ENCODE assay signal across 15 mouse cellular contexts in genomic region chr5:28734768-28735167, GRCm38 (mm10).
DNase-seq lines count a peak whose midpoint lies in the region; ATAC-seq lines count a peak whose summit lies in the region.
"Had no signal": no experiment of that assay in that cellular context is flagged by ENCODE, and none has a peak within 500 bp of the region (broad histone marks: within the 10 kb centered on the region; RNA-seq: fewer than 3 reads in every experiment).

No protein-coding gene starts in this region.

- peak; percentile 10 for DNase-seq in adrenal gland, postnatal 10 days
- DNase-seq in adrenal gland, adult (ENCODE audit: inconsistent age in 2 of 2, low spot score in 1 of 2) = no peak
- no peak for DNase-seq in hindbrain, embryonic 14.5 days (ENCODE audit: low spot score)
- DNase-seq in cerebellum, postnatal 14 days = peak; percentile 91 to 93
- DNase-seq in left cerebral cortex, postnatal 10 days (ENCODE audit: extremely low spot score in 1 of 2, low spot score in 2 of 2) = peak; percentile 20 to 23
- no peak for DNase-seq in embryo, embryonic 9.5 days (ENCODE audit: extremely low spot score)
- DNase-seq: kidney, postnatal 14 days; liver, postnatal 0 days had no signal

- H3K9ac ChIP-seq in hindbrain, embryonic 16.5 days (ENCODE audit: low read depth, low read length) = no peak overlapping the region
- H3K9ac ChIP-seq in hindbrain, embryonic 14.5 days = no peak overlapping the region
- H3K9ac ChIP-seq: embryonic facial prominence, embryonic 12.5 days; heart, embryonic 13.5 days; liver, postnatal 0 days had no signal

- no peak overlapping the region for H3K4me3 ChIP-seq in hindbrain, embryonic 16.5 days (ENCODE audit: low read length)
- no peak overlapping the region for H3K4me3 ChIP-seq in hindbrain, embryonic 14.5 days (replicated peaks; ENCODE audit: low read length)
- H3K4me3 ChIP-seq: embryonic facial prominence, embryonic 12.5 days; heart, embryonic 13.5 days; megakaryocyte, embryonic 14.5 days had no signal

- H3K36me3 ChIP-seq in hindbrain, embryonic 16.5 days (ENCODE audit: control insufficient read depth, insufficient read depth, low read length) = no peaks in the 10 kb centered on the region
- H3K36me3 ChIP-seq in hindbrain, embryonic 14.5 days (replicated peaks; ENCODE audit: control insufficient read depth, insufficient read depth) = no peaks in the 10 kb centered on the region
- H3K36me3 ChIP-seq: embryonic facial prominence, embryonic 12.5 days; heart, embryonic 13.5 days had no signal

- H3K4me2 ChIP-seq in hindbrain, embryonic 16.5 days (ENCODE audit: low read length) = no peak overlapping the region
- no peak overlapping the region for H3K4me2 ChIP-seq in hindbrain, embryonic 14.5 days (replicated peaks)
- H3K4me2 ChIP-seq: embryonic facial prominence, embryonic 12.5 days; heart, embryonic 13.5 days had no signal

- peak; percentile 76 for ATAC-seq in hindbrain, embryonic 16.5 days
- no peak for ATAC-seq in hindbrain, embryonic 14.5 days (ENCODE audit: low FRiP score)
- ATAC-seq in CD4-positive, CD25-positive, alpha-beta regulatory T cell, adult 4 months = no peak
- ATAC-seq: forebrain, embryonic 14.5 days; inflammation-experienced regulatory T-cells, adult 6 months; liver, postnatal 0 days had no signal

- 73% methylated on average over 3 of the region's 3 CpGs for WGBS in hindbrain, embryonic 16.5 days
- 80% methylated on average over 3 of the region's 3 CpGs for WGBS in hindbrain, embryonic 14.5 days

- no peaks in the 10 kb centered on the region for H3K9me3 ChIP-seq in hindbrain, embryonic 16.5 days (ENCODE audit: control insufficient read depth, low read length)
- no peaks in the 10 kb centered on the region for H3K9me3 ChIP-seq in hindbrain, embryonic 14.5 days (ENCODE audit: control insufficient read depth, low read length)
- H3K9me3 ChIP-seq: embryonic facial prominence, embryonic 12.5 days; heart, embryonic 13.5 days; megakaryocyte, embryonic 14.5 days had no signal

- H3K4me1 ChIP-seq in hindbrain, embryonic 16.5 days (ENCODE audit: control insufficient read depth, insufficient read depth, low read depth, low read length) = no peaks in the 10 kb centered on the region
- no peaks in the 10 kb centered on the region for H3K4me1 ChIP-seq in hindbrain, embryonic 14.5 days (replicated peaks; ENCODE audit: control insufficient read depth, insufficient read depth, low read length)
- H3K4me1 ChIP-seq: embryonic facial prominence, embryonic 12.5 days; heart, embryonic 13.5 days; megakaryocyte, embryonic 14.5 days had no signal

- H3K27ac ChIP-seq in hindbrain, embryonic 16.5 days (ENCODE audit: low read depth, low read length) = no peak overlapping the region
- no peak overlapping the region for H3K27ac ChIP-seq in hindbrain, embryonic 14.5 days
- H3K27ac ChIP-seq: embryonic facial prominence, embryonic 12.5 days; heart, embryonic 13.5 days had no signal

- no peaks in the 10 kb centered on the region for H3K27me3 ChIP-seq in hindbrain, embryonic 16.5 days (replicated peaks; ENCODE audit: control insufficient read depth, insufficient read depth, low read length)
- no peaks in the 10 kb centered on the region for H3K27me3 ChIP-seq in hindbrain, embryonic 14.5 days (ENCODE audit: control insufficient read depth, insufficient read depth, low read length)
- H3K27me3 ChIP-seq: embryonic facial prominence, embryonic 12.5 days; heart, embryonic 13.5 days; megakaryocyte, embryonic 14.5 days had no signal

- intact Hi-C loops in left cerebral cortex, postnatal 10 days (cut with DNase I) = no loop called here

Comparison
In these comparisons a context has a peak if more than half of its experiments do, and no peak if none do; other contexts are left out.
1. DNase-seq: peak in adrenal gland, postnatal 10 days (single experiment), cerebellum, postnatal 14 days (2 of 2) and left cerebral cortex, postnatal 10 days (2 of 2); none in adrenal gland, adult (0 of 2), hindbrain, embryonic 14.5 days (single experiment) and embryo, embryonic 9.5 days (single experiment).